Mouse (Mus musculus) embryonic fibroblast, embryonic 13.5 days (primary cell): ENCODE results near the gene Pten.

Experiments
- CTCF ChIP-seq: IDR thresholded peaks from 2 replicates; pipeline ENCODE4 v1.5.1; 2011; ENCODE audit warnings: mild to moderate bottlenecking, control low read depth, low read length, moderate library complexity, borderline replicate concordance; ENCODE audit not compliant: insufficient read depth
- POLR2A ChIP-seq: IDR thresholded peaks from 2 replicates; pipeline ENCODE4 v1.6.1; 2011; ENCODE audit warnings: low read depth, mild to moderate bottlenecking, control low read depth, low read length, moderate library complexity

- TF ChIP-seq CTCF (peak; percentile 52; the same call in 1 of the 2 replicates), POLR2A (no peak)
These were observed 7.9 kb upstream of the Pten start for GRCm38 (mm10) chr19:32749425-32749824.
